Mouse (Mus musculus): ENCODE measurements around the gene Idh2.

DNA sequence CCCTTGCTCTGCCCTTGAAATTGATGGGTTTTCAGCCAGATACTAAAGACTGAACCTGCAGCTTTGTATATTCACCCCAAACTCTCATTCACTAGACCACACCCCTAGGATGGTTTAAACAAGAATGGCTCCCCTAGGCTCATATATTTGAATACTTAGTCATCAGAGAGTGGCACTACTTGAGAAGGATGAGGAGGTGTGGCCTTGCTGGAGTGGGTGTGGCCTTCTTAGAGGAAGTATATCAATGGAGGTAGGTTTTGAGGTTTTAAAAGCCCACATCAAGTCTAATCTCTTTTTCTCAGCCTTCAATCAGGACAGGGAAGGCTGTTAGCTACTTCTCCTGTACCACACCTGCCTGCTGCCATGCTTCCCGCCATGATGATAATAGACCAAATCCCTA, 8.8 kb downstream of the Idh2 start:
- TF ChIP-seq POLR2A (IDR thresholded peaks at IDR 0.05; ENCODE audit: insufficient read depth, low read depth, low read length) (no peak), CTCF (IDR thresholded peaks at IDR 0.05) (no peak)

Data from heart, adult 2 months (tissue).